Comparison of ENCODE assay signal across 25 mouse cellular contexts in the genomic region with DNA sequence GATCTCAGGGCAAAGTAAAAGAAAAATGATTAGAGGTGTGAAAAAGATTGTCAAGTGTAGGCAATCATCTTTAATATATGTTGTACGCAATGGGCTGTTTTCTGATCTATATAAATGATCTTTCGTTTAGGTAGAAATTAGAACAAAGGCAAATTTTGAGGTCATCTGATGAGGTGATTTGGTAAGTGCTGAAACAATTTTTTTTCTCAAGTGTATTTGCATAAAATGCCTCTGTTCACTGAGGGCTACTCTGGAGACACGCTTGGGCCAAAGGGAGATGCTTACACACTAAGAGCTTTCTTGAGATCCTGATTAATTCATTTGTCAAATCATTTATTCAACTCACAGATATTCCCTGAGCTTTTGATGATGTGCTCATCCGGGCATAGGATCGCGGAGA.
"Had no signal": no experiment of that assay in that cellular context is flagged by ENCODE, and none has a peak within 500 bp of the region (broad histone marks: within the 10 kb centered on the region; RNA-seq: fewer than 3 reads in every experiment).

No protein-coding gene starts in this region.

- H3K4me2 ChIP-seq: embryonic facial prominence, embryonic 12.5 days; embryonic facial prominence, embryonic 13.5 days; embryonic facial prominence, embryonic 15.5 days; forebrain, embryonic 12.5 days; forebrain, embryonic 13.5 days; forebrain, embryonic 15.5 days had no signal

- H3K4me3 ChIP-seq: embryonic facial prominence, embryonic 10.5 days; embryonic facial prominence, embryonic 12.5 days; embryonic facial prominence, embryonic 13.5 days; embryonic facial prominence, embryonic 15.5 days; erythroblast, embryonic 14.5 days; forebrain, embryonic 10.5 days; forebrain, embryonic 12.5 days; forebrain, embryonic 13.5 days; forebrain, embryonic 15.5 days; gastrocnemius, adult 2 months; heart, adult 2 months had no signal

- H3K36me3 ChIP-seq: embryonic facial prominence, embryonic 10.5 days; embryonic facial prominence, embryonic 12.5 days; embryonic facial prominence, embryonic 13.5 days; embryonic facial prominence, embryonic 15.5 days; forebrain, embryonic 10.5 days; forebrain, embryonic 12.5 days; forebrain, embryonic 15.5 days had no signal

- H3K9me3 ChIP-seq: embryonic facial prominence, embryonic 10.5 days; embryonic facial prominence, embryonic 12.5 days; embryonic facial prominence, embryonic 13.5 days; embryonic facial prominence, embryonic 15.5 days; forebrain, embryonic 10.5 days; forebrain, embryonic 12.5 days; forebrain, embryonic 13.5 days; forebrain, embryonic 15.5 days had no signal

- H3K27me3 ChIP-seq: embryonic facial prominence, embryonic 12.5 days; embryonic facial prominence, embryonic 13.5 days; embryonic facial prominence, embryonic 15.5 days; forebrain, embryonic 12.5 days; forebrain, embryonic 13.5 days; forebrain, embryonic 15.5 days had no signal

- H3K9ac ChIP-seq: embryonic facial prominence, embryonic 12.5 days; embryonic facial prominence, embryonic 13.5 days; embryonic facial prominence, embryonic 15.5 days; forebrain, embryonic 12.5 days; forebrain, embryonic 13.5 days; forebrain, embryonic 15.5 days; forebrain, postnatal 0 days had no signal

- H3K4me1 ChIP-seq: embryonic facial prominence, embryonic 10.5 days; embryonic facial prominence, embryonic 12.5 days; embryonic facial prominence, embryonic 13.5 days; embryonic facial prominence, embryonic 15.5 days; forebrain, embryonic 10.5 days; forebrain, embryonic 12.5 days; forebrain, embryonic 13.5 days; forebrain, embryonic 15.5 days had no signal

- DNase-seq: cerebellum, adult 9-10 months; cerebellum, adult 9-11 months; cerebellum, postnatal 10 days; cerebellum, postnatal 14 days; cerebellum, postnatal 25 days; cerebellum, postnatal 36 days; embryo, embryonic 11 days; forebrain, postnatal 0 days; gastrocnemius, adult 2 months; gastrocnemius, postnatal 10 days; gastrocnemius, postnatal 14 days; gastrocnemius, postnatal 25 days; gastrocnemius, postnatal 36 days; heart, adult 11 months; heart, adult 18-20 months; heart, adult 2 months had no signal

- H3K27ac ChIP-seq: embryonic facial prominence, embryonic 10.5 days; embryonic facial prominence, embryonic 12.5 days; embryonic facial prominence, embryonic 13.5 days; embryonic facial prominence, embryonic 15.5 days; forebrain, embryonic 10.5 days; forebrain, embryonic 12.5 days; forebrain, embryonic 13.5 days; forebrain, embryonic 15.5 days; gastrocnemius, adult 2 months; heart, adult 2 months had no signal
